Mouse (Mus musculus): ENCODE results near the gene Uhrf1bp1l.

Uhrf1bp1l gene

DNA sequence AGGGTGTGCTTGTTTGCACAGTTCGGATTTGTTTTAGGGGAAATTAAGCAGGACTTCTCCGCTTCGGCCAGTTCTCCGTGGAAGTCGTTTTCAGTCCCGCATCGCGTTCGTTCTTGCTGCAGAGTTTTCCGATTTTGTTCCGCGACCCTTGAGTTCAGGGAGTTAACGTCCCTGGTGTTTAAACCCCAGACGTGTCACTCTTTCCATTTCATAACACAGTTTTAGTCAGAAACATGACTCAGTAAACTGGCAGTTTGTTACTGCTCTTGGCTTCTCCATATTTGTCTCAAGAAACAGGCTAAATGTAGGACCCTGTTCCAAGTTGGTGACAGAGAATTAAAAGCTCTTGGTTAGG is 852 bp downstream of the Uhrf1bp1l start:
- no peak for DNase-seq (ENCODE audit: low read depth, low spot score)

DNA sequence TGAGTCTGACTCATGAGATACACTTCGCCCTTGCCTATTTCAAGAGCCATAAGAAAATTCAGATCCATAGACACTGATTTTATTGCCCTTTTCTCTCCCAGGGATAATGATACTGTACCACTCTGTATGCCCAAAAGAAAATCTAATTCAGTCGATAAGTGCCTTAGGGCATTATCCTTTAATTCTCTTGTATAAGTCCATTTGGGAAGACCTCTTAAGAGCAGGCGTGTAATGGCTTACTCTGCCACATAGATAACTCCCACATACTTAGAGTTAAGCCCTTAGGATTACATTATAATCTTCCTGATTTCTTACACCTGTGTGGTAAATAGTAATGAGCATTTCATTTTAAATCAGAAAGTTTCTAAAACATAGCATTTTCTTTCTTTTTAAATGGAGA is 1.8 kb downstream of the Uhrf1bp1l start:
- DNase-seq (ENCODE audit: low read depth, low spot score) = no peak

DNA sequence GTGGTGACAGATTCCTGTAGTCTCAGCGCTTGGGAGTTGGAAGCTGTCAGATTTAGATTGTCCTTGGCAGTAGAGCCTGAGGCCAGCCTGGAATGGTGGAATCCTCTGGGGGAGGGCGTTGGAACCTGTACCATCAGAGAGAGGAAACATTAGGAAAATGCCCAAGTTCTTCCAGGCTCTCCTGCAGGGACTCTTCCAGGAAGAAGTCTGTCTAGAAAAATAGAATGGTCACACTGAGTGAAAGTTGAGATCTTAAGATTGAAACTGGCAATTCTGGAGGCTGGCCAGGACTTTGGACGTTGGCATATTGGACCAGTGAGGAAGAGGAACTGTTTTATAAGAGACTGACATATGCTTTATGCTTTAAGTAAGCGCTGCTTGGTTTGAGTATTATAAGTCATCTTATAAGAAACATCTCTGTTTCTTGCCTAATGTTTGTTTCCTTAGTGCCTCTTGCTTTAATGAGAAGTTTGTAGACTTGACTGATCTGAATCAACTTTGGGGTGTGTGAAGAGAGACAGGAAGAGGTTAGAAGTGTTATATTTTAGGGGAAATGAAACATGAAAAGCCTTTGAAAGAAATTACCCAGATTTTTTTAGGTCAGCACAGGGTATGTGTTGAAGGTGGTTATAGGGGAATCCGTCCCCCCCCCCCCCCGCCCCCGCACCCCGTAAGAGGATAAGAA is 2.6 kb downstream of the Uhrf1bp1l start:
- DNase-seq (ENCODE audit: low read depth, low spot score) = no peak

DNA sequence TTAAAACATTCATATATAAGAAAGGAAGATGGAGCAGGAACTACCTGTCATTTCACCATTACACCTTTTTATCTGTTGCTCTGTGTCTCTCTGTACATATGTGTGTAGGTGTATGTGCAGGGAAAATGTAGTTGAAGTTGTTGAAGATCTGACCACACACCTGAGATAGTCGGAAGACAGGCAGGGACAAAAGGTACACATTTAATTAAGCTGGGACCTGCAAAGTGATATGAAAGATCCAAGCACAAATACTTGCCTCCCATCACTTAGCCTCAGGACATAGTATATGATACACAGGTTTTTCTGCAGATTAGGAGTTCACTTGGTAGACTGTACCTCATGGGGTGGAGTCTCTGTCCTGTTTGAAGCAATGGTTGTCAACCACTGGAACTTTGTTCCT is 3.1 kb downstream of the Uhrf1bp1l start:
- DNase-seq (ENCODE audit: low read depth, low spot score) = no peak

DNA sequence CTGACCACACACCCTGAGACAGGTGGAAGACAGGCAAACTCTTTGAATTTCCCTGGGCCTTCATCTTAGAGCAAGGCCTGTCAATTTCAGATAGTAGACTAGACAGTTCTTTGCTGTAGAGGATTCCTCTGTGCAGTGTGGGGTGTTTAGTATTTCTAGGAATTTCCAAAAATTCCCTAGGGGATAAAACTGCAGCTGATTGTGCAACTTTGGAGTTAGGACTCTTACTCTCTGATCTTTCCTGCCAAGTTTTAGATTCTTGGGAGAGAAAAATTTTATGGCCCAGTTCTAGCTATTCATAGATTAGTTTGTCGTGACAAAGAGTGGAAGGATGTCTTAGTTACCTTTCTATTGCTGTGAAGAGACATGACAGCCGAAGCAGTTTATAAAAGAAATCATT is 3.8 kb downstream of the Uhrf1bp1l start:
- DNase-seq (ENCODE audit: low read depth, low spot score) = no peak

DNA sequence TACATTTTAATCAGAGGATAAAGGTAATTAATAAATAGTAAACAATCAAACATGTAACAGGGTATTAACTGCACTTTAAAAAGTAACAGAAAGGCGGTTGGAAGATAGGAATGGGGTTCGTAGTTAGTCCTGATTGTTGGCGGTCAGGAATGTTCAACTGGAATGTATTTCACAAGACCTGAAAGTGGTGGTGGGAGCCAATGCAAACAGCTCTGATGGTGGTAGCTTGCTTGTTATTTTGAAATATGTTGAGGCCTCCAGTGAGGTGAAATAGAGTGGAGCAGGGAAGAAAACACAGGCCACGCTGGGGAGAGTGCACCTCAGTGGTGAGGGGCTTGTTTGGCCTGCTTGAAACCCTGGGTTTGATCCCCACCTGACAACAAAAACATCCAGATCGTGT is 6.3 kb downstream of the Uhrf1bp1l start:
- DNase-seq (ENCODE audit: low read depth, low spot score) = no peak

DNA sequence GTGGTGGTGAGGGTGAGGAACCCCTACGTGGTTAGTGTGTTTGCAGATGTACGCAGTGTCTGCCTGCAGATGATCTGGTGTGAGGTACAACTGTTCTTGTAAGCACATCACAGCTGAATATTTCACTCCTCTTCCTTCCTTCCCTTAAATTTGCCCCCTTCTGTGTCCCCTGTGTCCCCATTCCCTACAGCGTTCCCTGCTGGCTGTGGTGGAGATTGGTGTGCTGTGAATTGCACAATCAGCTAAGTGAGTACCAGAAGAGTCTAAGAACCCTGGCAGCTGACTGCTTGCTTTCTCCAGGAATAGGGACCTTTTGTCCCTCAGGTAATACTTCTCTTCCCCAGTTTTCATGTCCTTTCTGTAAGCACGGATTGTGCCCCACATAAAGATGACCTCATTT is 10.4 kb downstream of the Uhrf1bp1l start:
- no peak for DNase-seq (ENCODE audit: low read depth, low spot score)

DNA sequence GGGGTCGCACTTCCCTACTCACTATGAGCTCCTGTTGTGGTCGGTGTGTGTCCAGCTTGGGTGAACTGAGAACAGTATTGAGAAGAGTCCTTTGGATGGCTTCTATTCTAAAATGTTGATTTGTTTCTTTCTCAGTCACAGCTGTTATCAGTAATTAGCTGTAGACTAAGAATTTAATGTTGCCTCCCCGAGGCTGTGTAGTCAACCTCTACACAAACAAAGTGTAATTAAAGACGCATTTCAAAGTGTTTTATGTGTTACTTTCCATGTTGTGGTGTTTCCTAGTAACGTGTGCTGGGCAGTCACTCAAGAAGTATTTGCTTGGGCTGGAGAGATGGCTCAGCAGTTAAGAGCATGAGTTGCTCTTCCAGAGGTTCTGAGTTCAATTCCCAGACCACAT is 16.0 kb downstream of the Uhrf1bp1l start:
- DNase-seq (ENCODE audit: low read depth, low spot score) = no peak

DNA sequence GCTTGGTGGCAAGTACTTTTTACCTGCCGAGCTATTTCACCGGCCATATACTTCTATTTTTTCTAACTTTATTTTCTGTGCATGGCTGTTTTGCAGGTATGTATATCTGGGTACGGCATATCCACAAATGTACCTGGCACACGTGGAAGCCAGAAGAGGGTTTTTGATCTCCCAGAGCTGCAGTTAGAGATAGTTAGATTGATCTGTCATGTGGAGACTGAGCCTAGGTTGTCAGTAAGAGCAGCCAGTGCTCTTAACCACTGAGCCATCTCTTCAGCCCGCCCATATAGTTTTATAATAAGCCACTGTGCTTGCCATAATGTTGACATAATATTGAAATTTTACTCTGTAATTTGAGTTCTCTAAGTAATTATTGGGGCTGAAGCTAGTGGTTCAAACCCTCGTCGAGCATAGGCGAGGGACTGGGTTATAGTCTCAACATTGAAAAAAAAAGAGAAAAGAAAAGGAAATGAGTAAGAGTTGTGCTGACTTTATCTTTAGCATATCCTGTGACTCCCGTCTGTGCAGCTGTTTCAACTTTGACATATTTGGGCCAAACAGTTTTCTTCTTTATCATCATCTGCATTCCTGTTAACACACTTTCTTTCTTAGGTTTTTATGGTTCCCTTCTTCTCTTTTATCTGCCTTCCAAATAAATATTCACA is 19.8 kb downstream of the Uhrf1bp1l start:
- no peak for DNase-seq (ENCODE audit: low read depth, low spot score)

DNA sequence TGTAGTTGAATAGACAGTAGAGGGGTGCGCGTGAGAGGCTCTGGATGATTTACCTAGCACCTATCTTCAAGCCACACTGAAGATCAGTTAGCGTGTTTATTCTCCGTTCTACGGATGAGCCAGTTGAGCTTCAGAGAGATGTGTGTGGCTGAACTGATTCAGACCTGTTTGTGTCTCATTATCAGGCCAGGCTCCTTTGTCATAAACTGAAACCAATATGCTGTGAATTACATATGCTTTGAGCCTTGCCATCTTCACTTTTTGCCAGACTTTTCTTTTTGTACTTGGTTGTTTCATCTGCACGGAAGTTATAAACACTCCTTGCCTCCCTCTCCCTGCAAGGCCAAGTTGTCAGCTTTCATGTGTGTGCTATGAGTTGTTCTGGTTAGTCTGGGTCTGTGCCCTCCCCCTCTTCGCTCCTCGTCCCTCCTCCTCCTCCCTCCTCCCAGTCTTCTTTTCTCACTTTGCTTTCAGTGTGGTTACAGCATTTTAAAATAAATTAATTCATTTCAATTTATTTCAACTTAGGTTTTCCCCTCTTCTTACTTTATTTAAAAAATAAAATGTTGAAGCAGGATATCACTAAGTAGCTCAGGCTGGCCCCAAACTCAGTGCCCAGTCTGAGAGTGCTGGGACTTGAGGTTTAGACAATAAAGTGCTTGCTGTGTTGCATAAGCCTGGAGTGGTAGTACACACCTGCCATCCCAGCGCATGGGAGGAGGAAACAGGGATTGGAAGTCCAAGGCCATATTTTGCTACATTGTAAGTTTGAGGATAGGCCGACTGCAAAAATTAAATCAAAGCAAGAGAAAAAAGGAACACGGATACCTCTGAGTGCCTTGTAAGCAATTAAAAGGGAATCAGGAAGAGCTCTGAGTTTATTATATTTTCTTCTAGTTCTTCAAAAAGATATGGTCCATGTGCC is 21.3 kb downstream of the Uhrf1bp1l start:
- no peak for DNase-seq (ENCODE audit: low read depth, low spot score)

DNA sequence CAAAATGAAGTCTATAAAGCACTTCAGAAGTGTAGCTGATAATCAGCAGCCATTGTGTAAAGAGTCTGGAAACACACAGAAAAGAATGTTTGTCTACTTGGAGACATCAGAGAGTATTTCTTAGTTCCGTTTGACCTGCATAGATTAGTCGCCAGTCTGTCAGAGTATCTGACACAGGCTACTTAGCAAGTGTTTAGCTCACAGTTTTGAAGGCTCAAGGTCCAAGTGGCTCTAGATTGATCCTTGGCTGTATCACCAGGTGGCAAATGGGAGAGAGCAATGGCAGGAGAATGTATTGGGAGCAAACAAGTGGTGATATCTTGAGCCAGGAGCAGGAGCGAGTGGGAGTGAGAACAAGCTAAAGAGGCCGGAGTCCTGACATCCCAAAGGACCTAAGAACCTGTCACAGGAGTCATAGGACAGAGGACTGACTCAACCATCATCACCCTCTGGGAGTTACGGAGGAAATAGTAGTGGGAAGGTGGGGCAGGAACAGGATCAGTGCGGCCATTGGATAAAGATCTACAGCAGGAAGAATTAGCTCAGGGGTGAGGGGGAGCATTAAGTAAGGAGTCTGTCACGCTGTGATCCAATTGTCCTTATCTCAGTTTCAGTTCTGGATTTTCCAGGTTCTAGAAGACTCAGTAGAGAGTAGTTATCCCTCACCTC is 23.7 kb downstream of the Uhrf1bp1l start:
- no peak for DNase-seq (ENCODE audit: low read depth, low spot score)

DNA sequence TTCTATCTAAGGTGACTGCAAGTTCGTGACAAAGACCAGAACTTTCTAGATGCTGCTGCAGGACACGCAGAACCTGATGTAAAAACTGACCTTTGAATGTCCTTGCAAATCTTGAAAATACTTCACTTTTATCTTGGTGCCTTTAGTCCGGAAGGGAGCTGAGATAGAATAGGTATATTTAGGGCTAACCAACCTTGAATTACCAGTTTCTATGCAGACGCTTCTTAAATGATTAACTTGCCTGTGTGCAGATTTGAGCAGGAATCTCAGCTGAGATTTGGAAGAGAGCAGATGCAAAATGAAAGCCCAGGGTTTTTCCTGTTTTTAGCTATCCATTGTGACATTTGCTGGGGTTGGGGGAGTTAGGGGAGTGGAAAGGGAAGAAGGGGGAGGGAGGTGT is 24.3 kb downstream of the Uhrf1bp1l start:
- no peak for DNase-seq (ENCODE audit: low read depth, low spot score)

DNA sequence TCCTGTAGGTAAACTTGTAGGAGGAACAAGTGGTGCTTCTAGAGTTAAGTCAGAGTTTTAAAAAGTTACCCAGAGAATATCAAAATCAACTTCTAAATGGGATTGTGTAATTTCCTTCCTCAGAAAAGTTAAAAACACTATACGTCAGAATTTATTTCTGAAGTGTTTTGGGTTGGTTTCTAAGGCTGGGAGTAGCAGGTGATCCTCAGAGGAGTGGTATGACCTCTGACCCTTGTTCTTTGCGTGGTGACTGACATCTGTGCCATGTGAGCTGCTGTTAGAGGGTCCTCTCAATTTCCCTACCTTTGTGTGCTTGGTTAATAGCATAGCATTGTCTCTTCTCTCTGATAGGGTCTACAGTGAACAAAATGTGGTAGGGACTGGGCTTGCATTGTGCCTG is 27.1 kb downstream of the Uhrf1bp1l start:
- DNase-seq (ENCODE audit: low read depth, low spot score) = no peak

DNA sequence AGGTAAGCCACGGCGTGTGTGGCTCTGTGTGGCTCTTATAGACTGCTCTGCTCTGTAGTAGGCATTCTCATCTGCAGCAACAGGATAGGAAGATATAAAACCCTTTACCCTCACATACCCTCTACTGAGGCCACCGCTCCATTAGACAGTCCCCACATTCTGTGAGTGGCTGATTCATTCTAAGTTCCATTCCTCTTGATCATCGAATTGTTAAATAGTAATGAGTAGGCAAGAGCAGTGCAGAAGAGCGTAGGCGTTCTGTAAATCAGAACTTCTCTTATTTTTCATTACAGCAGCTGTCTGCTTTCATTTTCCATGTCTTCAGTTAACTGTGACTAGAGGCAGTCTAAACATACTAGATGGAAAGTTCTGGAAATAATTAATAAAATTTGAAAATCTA is 31.2 kb downstream of the Uhrf1bp1l start:
- no peak for DNase-seq (ENCODE audit: low read depth, low spot score)

DNA sequence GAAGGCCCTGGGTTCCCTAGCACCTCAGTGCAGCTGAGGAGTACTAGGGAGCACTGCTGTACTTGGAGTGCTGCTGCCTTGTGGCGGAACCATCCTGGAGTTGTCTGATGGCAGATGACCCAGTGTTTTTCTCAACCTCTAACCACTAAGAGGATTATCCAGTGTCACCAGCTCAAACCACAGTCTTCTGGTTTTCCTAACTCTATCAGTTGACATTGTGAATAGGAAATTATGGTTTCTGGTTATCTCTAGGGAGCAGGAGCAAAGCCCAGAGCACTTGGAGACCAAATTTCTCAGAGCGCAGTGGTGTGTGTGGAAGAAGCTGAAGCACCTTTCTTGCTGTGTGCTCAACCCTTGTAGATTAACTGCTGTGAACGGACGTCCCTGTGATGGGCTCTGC is 47.1 kb downstream of the Uhrf1bp1l start:
- DNase-seq (ENCODE audit: low read depth, low spot score) = no peak

DNA sequence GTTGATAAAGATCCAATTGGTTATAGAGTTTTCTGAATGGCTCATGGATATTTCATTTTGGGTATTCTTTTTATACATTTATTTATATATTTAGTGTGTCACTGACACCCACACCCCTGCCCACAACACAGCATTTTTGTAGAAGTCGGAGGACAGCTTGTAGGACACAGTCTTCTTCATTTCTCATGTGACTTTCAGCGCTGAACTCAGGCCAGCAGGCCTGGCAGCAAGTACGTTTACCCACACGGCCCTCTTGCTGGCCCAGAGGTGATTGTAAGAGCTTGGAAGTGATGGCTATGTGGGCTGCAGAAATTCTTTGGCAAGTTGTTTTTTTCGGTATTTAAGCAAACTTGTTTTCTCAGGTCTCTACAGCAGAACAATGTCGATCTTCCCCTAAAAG is 49.3 kb downstream of the Uhrf1bp1l start:
- DNase-seq (ENCODE audit: low read depth, low spot score) = no peak

DNA sequence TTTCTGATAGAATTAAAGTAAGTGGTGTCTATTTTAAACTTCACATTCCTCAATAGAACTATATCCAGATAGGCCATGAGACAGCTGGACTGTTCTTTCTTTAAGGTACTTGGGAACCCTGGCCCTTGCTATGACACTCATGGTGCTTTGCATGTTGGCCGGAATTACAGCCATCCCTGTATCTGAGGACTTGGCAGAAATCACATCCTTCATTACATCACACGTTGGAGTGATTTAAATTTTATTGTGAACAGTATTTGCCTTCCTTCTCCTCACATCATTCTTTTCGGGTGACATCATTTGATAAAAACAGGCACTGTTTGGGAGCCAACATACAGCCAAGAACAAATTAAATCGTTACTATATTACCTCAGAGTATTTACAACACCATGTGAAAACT is 74.4 kb downstream of the Uhrf1bp1l start:
- no peak for DNase-seq (ENCODE audit: low read depth, low spot score)

DNA sequence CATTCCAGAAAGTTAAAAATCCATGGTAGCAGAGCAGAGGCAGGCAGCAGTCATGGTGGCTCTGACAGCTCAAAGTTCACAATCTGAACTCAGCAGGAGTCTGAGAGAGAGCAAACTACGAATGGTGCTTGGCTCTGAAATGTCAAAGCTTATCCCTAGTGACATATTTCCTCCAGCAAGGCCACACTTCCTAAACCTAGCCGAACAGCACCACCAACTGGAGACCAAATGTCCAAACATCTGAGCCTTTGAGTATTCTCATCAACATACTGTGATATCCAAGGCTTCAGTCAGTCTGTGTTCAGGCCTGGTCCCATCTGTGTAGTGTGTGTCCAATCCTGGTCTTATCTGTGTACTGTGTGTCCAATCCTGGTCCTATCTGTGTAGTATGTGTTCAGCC is 79.1 kb downstream of the Uhrf1bp1l start:
- no peak for DNase-seq (ENCODE audit: low read depth, low spot score)

DNA sequence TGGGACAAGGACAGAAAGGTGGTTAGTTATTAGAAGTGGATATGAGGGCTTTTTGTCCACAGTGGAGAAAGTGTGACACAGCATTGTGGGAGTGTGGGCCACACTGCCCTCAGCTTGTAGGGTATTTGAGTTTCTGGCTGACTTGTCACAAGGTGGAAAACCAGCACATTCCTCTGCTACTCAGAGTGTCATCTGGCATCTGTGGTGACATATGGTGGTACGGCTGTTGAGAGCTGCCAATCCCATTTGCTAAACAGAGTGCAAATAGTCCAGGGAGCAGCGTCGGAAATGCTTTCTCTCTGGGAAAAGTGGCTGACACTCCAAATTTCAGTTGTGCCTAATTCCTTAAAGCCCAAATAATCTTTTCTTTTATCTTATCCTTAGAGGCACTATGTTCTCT is 82.1 kb downstream of the Uhrf1bp1l start:
- DNase-seq (ENCODE audit: low read depth, low spot score) = no peak

DNA sequence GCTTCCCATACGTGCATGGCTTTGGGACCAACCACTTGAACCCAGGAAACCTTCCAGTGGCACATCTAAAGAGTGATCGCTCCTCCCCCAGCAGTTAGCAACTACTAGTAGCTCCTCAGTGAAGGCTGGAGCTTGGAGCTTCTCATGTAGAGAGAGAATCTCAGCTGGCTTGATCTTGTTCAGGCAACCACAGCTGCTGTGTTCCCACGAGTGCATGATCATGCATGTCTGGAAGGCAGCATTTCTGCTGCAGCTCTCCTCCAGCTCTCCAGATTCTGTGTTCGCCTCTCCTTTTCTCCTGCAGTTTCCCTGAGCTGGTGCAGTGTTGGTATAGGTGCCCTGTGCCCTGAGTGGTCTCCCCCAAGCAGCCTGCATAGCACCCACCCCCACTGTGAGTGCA is 87.5 kb downstream of the Uhrf1bp1l start:
- DNase-seq (ENCODE audit: low read depth, low spot score) = no peak

DNA sequence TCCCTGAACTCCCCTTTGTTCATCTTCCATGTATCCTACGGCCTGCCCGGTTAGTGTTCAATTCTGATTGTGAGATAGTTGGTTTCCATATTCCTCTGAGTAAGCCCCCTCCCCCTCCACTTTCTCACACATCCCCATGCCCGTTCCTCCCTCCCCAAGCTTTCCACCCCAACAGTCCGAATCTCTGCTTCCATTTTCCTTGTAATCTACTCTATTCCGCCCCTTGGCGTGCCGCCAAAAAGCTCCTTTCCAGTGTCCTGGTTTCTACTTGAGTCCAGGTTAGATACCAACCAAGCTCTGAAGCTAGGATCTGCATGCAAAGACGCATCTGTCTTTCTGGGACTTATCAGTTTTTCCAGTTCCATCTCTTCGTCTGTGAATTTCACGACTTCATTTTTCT is 88.4 kb downstream of the Uhrf1bp1l start:
- DNase-seq (ENCODE audit: low read depth, low spot score) = no peak

DNA sequence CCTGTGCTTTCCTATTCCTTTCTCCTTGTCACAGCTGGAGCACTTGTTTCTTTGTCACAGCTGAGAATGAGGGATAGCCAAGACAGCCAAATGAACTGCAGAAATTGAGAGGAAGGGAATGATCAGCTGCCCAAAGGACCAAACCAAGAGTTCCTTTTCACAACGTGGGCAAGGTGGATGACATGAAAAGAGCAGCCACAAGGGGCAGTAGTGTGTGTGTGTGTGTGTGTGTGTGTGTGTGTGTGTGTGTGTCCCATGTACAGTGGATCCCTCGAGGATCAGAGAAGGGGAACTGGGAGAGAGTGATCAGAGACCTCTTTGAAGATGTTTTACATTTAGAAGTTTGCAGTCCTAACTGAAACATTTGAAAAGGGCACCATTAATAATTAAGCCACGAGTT is 92.7 kb downstream of the Uhrf1bp1l start:
- DNase-seq (ENCODE audit: low read depth, low spot score) = no peak
